Mouse (Mus musculus) naive thymus-derived CD4-positive, alpha-beta T cell, adult 2 months (primary cell): ENCODE measurements around the gene Mrpl46.

Experiments used
- DNase-seq: peaks from one replicate; pipeline ENCODE4 v3.0.0-alpha.2; 2011; ENCODE audit warnings: low read depth

Gene Mrpl46

DNA sequence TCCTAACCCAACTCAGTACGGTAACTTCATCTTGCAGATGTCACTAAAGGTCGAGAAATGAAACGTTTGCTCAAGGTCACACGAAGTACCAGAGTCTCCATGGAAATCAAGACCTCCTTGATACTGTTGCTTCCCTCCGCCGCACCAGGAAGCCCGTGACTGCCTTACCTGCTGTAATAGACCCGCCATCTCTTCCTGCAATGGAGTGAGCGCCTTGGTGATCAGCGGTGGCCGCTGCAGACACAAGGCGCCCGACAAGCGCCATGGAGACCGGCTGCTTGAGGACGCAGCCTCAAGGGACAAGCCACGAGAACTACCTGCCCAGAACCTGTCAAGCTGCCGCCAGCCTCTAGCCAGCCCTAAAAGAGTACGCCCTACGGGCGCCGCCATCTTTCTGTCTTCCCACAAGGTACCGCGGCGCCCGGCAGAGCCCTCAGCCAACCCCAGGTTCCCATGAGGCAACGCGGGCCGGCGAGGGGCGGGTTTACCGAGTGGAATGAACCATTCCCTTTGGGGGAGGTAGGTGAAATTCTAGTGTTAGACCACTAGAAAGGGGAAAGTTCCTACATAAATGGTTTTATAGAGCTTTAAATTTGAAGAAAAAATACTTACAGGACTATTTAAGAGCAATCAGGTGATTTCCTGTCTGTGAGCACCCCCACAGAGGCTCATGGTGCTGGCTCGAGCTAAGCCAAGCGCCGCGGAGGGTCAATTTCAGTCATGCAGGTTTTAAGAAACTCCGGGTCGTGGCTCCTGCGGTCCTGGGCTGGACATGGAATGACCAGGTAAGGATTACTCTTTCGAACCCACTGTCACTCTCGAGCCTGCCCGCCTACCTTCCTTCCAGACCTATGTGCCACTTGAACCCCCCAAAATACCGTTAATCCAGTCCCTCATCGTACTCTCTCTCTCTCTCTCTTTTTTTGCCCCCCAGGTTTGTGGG lies at the start of gene Mrpl46, which contains the start of gene Mrps11:
Mrpl46 (minus strand) TSS at position 893 of the 943 bp plus-strand sequence.
Mrps11 (plus strand) TSS at position 481 of the 943 bp plus-strand sequence.
- peak; percentile 92 for DNase-seq

DNA sequence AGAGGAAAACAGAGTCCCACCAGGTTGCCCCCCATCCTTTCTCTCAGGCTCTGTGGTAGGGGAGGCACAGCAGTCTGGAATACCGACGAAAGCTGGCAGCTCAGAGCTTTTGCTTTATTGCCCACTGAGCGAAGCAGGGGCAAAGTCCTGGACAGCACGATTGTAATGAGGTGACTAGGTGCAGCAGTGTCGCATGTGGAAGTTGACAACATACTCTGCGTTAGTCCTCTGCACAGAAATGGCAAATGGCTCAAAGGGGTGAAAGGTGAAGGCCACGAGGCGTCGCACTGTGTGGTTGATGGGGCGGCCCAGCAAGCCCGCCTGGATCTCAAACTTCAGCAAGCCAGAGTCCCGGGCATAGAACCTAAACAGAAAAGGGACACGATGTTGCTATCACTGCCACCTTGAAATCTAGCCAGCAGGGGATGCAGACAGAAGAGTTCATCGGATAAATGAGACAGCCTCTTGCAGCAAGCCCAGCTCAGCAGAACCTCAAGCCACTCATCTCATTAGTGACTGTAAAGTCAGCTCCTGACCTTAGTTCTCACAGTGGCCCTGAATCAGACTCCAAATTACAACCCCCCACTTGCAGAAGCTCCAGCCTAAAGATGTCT lies 44.5 kb upstream of the Mrpl46 start:
- DNase-seq = no peak

DNA sequence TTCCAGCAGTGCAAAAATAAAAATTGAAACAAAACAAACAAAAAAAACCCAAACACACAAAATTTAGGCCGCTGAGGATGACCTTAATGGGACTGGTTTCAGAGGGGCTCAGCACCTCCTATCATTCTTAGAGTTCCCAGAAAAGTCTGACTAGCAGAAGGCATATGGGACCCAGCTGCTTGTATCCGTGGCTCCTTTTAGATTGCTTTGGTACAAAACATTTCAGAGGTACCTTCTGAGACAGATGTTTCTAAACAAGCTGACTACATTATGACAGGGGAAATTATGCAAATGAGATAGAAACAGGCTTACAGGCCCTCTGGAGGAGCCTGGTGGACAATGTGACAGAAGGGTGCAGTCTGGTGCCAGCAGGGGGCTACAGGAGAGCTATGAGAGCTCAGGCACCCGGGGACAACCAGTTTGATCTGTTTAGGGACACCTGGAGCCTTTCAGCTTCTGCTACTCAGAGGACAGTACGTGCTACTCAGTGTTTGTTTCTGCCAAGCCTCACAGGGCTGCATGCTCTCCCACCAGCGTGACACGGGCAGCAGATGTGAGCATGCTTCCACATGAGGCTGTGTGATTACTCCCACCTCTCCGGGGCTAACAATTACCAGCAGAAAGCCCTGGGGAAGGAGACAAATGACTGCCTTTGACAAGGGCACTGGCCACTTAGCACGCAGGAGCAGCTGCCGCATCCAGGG lies 43.5 kb upstream of the Mrpl46 start:
- DNase-seq = no peak

DNA sequence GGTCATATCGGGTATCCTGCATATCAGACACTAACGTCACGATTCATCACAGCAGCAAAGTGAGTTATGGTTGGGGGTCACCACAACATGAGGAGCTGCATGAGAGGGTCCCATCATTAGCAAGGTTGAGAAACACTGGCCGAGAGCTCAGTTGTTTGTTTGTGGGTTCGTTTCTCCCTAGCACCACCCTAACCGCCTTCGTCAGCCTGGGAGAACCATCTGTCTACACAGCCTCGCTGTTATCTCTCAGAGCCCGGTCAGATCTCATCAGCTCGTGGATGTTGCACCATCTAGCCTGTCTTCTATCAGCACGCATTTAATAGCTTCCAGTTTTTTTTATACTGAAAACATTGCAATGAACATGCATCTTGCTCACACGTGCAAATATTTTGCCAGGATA lies 35.0 kb upstream of the Mrpl46 start:
- no peak for DNase-seq

DNA sequence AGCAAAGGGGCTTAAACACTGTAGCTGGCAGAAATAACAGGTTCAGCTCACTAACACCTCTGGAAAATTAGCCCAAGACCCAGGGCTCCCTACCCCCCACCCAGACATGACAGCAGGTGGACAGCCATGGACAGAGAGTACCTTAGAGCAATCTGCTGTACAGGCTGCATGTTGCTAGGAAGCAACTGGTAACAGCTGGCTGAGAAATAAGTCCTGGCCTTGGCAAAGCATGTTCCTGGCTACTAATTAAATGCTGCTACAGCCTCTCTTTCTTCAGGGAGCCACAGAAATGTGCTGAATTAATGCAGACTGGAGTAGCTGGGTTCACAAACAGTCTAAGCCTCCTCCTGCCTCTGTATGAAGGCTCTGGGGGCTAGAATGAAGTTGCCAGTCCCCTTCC lies 31.4 kb upstream of the Mrpl46 start:
- DNase-seq = no peak

DNA sequence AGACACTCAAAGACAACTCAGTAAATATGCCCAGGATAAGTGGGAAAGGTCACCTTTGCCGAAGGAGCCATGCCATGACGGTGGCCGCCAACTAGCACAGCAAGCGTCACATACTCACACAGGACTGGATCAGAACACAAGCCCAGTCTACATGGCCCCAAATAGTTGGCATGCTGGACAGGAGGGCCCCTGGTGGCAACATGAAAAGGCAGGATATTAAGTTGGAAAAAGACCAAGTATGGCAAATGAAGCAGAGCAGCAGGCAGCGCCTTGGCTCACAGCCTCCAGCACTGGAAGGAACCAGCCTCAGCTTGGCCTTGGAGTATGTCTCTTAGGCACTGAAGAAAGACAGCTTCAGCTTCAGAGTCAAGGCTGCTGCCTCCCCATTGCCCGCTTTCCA lies 30.5 kb upstream of the Mrpl46 start:
- DNase-seq = no peak

DNA sequence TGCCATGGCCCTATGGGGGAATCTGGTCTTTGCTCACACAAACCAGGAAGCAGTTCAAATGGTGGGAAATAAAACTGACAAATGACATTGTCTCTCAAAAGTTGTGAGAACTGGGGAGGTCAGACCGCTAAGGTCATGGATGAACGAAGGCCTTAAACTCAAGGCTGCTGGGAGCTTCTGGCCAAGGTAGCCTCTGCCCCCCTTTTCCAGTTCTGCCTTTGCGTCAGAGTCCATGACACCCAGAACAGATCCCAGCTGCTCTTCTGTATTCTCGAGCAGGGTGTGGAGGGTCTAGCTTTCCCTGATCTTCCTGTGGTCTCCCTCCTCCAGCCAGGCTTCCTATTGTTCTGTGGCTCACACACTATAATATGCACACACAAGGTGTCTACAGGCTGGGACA lies 23.9 kb upstream of the Mrpl46 start:
- no peak for DNase-seq

DNA sequence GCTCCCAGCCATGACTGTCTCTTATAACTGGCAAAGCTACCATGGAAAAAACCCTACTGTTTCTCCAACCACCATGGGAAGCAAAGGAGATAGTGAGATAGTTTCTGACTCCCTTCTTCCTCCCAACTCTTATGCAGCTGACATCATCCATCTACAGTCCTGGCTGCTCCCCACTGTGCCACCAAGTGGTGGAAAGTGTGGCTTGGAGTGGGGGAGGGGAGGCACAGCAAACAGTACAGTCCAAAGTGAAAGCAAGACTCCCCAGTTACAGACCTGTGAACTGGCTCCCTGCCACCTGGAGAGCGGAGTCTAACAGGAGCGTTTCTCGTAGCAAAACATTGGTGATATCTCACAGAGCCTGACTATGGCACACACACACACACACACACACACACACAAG lies 20.5 kb upstream of the Mrpl46 start:
- DNase-seq = peak; percentile 16

DNA sequence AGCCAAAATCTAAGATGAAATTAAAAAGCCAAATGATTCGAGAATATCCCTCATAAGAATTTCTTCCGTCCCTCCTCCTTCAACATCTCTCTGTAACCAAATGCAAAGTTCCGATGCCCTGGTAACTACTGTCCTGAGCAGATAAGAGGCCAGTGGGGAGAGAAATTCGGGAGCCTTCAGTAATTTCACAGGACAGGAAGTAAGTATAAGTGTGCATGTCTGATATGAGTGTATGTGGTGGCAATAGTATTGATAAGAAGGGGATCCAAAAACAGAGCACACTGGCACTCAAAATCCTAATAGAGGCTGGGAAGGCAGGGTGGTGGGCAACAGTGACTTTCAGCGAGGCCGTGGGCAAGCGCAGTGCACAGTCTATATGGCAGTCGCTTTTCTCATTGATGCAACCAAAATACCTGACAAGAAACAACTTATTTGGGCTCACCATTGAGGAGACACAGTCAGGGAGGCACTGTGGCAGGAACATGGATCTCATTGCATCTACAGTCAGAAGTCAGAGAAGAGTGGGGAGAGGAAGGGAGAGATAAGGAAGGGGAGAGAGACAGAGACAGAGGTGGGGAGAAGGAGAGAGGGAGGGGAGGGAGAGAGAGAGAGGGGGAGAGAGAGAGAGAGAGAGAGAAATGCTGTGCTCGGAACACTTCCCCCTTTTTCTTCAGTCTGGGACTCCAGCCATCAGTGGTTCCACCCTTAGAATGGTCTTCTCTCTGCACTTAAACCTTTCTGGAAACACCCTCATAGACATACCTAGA lies 16.6 kb upstream of the Mrpl46 start:
- no peak for DNase-seq

DNA sequence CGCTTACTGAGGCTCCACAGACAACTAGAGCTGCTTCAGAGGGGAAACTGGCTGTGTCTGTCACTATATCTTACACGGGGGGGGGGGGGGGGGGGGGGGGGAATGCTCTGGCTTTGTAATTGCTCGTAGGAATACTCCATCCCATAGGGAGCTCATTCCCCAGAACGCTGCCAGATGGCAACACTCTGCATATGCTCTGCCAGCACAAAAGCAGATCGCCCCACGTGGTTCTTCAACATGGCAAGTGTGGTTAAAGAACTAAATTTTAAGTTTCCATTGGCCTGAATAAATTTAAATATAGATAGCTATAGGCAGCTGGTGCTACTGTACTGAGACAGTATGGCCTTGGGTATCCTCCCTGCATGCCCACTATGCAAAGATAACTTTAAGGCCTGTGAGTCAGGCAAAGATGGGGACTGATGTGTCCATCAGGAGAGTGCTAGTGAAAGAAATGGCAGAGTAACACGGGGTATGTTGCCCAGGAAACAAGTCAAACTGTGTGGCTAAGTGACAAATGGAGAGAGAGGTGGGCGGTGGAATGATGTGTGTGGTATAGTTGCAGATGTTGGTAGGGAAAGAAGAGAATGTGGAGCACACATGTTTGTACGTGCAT lies 14.6 kb upstream of the Mrpl46 start:
- DNase-seq = no peak

DNA sequence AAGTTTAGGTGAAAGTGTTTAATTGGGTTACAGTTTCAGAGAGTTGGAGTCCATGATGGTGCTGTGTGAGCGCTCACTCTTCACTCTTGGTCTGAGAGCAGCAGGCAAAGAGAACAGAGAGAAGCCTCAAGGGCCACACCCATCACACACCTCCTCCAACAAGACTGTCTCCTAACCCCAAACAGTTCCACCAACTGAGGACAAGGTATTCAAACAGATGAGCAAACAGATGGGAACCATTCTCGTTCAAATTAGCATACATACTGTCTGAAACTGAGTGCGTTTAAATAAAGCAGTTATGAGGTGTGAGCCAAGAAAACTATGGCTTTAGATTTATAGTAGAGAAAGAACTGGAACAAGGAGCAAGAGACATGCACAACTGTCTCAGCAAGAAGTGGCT lies 13.3 kb upstream of the Mrpl46 start:
- DNase-seq = no peak

DNA sequence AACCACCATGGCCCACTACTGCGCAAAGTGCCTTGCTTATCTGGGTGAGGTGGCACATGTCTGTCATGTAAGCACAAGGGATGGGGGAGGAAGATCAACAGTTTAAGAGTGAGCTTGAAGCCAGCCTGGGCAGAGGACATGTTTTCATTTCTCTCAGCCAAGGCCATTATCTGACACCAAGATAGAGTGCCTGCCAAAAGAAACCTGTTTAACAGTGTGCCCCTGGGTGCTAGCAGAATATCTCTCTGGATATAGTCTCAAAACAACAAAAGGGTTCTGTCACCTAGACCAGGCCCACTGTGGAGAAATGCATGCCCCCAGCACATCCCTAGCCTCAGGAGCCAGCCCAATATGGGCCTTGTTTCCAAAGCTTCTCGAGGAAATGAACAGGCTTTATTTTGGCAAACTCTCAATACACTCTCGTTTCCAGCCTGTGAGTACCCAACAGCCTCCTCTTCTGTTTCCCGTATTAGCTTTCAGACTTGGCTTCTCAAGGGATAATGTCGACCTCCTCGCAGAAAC lies 11.3 kb upstream of the Mrpl46 start:
- DNase-seq = no peak

DNA sequence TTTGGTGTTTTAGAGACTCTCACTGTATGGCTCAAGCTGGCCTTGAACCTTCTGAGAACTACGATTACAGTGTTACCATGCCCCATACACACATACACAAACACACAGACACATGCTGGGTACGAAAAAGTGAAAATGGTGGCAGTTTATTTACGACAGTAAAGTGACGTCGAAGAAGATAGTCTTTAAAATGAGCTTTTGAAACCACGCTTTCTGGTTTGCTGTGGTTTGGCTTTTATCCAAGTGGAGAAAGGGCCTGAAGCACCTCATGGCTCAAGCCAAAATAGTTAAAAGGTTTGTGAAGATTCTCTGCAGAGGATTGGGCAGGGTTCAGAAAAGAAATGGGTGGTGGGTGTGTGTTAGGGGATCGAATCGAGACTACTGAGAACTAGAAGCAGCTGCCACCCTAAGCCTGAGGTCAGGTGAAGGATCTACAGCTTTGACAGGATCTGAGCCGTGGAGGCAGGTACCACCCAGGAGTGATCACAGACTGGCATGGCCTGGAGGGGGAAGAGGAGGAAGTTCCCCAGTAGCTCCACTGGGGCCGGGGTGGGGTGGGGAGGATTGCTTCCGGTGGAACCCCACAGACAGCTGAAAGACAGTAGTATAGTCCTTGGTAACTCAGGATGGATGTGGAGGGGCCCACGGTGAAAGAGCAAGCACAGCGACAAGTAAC lies 10.7 kb upstream of the Mrpl46 start:
- DNase-seq = peak; percentile 45

DNA sequence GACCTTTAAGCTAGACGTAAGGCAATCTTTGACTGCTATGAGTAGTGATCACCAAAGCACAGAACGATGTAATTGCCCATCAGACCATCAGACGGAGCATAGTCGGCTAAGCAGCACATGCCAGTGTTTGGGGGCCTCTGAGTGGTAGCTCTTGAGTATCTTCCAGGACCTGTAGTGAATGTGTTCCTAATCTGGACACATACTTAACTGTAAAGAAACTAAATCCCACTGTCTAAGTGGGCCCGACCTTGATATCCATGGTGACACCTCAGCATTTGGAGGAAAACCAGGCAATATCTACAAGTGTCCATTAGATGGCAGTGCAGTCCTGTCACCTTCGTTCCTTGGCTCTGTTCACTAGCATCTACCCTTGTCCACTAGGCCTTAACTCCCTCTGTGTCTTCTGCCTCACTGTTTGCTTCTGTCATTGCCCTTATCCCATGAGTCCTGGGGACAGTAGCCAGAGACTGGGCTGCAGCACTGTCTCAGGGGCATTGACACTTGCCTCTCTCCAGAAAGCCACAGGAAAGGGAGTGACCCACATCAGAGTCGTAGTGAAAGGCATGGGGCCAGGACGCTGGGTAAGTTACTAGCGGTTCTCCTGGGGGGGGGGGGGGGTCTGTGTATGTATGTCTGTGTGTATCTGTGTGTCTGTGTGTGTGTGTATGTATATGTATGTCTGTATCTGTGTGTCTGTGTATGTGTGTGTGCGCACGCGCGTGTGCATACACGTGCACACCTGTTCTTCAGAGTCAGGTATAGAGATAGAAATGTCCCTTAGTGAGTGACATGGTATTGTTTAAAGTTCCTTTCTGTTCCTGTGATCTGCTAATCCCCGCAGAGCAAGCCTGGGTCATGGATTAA lies 8.3 kb upstream of the Mrpl46 start:
- DNase-seq = peak; percentile 83

DNA sequence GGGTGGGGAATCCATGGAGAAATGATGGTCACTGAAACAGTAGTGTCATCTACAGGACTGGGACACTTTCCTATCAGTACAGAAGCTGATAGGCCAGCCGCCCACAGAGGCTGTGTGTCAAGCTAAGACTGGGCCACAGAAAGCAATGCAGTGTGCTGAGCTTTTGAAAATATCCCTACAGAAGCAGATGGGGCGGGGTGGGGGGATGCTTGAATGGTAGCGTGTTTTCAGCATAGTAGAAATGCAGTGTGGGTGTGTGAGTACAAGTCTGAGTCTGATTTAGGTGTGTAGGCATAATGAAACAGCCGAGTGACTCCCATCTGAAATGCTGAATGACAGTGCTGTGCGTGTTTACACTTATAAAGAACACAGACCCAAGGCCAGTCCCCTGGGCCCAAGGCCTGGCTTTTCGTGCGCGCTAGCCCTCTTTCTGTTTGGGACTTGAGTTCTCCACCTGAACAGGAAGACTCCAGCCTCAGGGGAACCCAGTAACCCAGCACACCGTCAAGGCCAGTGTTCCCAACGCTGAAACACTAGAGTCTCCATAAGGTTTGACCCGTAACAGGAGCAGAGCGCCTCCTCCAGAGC lies 4.6 kb upstream of the Mrpl46 start:
- no peak for DNase-seq

DNA sequence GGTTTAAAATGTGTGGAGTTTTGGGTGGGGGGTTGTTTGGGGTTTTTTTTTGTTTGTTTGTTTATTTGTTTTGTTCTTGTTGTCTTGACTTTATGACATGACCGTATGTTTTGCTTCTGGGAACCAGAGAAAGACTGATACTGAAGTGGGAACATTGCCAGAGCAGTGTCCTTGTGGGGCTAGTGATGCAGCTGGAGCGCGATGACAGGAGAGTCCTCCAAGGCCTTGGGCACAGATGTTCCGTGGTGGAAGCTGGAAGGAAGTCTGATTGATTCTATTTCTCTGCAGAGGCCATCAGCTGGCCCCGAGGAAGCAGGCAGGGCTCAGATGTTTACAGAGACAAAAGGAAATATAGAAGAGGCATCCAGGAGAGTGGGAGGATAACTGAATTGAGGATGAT lies 2.6 kb upstream of the Mrpl46 start:
- no peak for DNase-seq

DNA sequence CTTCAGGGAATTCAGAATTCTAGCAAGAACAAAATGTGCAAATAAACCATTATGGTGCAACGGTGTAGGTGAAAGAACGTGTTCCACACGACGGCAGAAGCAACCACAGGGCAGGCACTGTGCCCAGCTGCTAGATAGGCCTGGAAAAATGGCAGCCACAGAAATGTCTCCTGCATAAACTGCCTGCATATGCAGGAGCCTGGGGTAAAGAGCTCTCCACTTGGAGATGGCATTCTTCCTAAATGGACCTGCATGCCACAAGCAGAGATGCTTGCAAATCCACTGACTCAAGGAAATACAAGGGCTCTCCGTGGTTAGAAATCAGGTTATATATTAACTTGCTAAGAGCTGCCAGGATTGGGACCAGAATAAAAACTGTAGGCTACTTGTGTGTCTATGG lies 4.6 kb downstream of the Mrpl46 start:
- DNase-seq = no peak

DNA sequence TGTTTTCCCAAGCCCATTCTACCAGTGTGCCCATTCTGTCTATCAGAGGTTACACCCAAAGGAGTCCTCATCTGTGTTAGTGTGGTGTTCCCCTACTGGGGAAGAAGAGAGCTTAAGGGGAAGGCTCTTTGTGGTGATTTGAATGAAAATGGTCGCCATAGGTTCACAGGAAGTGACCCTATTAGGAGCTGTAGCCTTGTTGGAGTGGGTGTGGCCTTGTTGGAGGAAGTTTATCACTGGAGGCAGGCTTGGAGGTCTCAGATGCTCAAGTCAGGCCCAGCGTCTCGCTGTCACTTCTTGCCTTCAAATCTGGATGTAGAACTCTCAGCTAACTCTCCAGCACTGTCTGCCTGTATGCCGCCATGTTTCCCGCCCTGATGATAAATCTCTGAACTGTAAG lies 12.4 kb downstream of the Mrpl46 start:
- DNase-seq = no peak

DNA sequence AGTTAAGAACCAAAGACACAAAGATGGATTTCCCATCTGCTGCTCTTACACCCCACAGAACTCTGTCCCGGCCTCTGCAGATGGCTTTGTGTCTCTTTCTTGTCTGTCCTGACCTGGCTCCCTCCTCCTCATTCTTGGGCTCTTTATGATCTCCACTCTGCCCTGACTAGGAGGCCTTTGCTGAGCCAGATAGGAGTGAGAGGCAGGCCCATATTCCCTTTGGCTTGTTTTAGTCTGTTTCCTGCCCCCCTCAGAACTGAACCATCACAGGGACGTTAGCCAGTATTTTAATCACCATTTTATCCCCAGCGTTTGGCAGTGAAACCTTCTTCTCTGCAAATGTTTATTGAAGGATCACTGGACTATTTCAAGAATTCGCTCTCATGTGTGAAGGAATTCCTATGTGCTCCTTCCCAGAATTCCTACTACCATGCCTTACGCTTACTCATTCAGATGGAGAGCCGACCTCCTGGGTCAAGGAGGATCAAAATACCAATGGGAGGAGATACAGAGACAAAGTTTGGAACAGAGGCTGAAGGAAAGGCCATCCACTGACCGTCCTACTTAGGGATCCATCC lies 14.2 kb downstream of the Mrpl46 start:
- DNase-seq = no peak
